Mouse (Mus musculus) cerebellum, postnatal 14 days (tissue): Measurements from ENCODE around the gene N4bp2l2.

Source experiments
- DNase-seq, 2 experiments: peaks; one replicate each; pipeline ENCODE4 v3.0.0; 2021; ENCODE audit warnings: mixed read lengths in 2 of 2

Gene N4bp2l2

DNA sequence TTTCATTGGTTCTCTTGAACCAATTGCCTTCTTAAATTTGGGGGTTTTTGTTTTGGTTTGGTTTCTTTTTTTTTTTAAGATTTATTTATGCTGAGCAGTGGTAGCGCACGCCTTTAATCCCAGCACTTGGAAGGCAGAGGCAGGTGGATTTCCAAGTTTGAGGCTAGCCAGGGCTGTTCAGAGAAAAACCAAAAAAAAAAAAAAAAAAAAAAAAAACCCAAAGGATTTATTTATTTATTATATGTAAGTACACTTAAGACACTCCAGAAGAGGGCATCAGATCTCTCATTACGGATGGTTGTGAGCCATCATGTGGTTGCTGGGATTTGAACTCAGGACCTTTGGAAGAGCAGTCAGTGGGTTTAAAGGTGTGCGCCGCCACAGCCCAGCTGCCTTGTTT, 105.1 kb downstream of the N4bp2l2 start:
- no peak for DNase-seq

GRCm38 (mm10) chr5:150559519-150560103, 106.4 kb downstream of the N4bp2l2 start:
- DNase-seq, result no peak
